Mouse (Mus musculus): ENCODE results near the gene Pacsin1. TPM values are rescaled to one million over a fixed set of nuclear protein-coding genes. Genes with fewer than 3 reads are reported as not detected.
A peak's percentile ranks its signal among the peaks of the same experiment; 100 is the strongest.

Pacsin1 gene
- polyA plus RNA-seq, 1 experiment from 2014 or later: 3.5 TPM

- ATAC-seq (ENCODE audit: low FRiP score) (peak; percentile 34; the same call in 1 of the 2 replicates), DNase-seq (ENCODE audit: low spot score) (peak; percentile 66)
These were observed 33.4 kb upstream of the Pacsin1 start for GRCm38 (mm10) chr17:27621705-27622531.

GRCm38 (mm10) chr17:27622611-27623359, 32.5 kb upstream of the Pacsin1 start:
- Histone ChIP-seq H3K9me3 (ENCODE audit: control insufficient read depth, low read length) (no peaks in the 10 kb centered on the region), H3K36me3 (ENCODE audit: control insufficient read depth, insufficient read depth, low read length) (no peaks in the 10 kb centered on the region), H3K4me3 (ENCODE audit: low read depth, low read length) (peak overlapping the region; percentile 99), H3K27ac (ENCODE audit: low read depth, low read length) (peak overlapping the region; percentile 99), H3K27me3 (ENCODE audit: control insufficient read depth, insufficient read depth, low read length) (no peaks in the 10 kb centered on the region), H3K9ac (ENCODE audit: low read depth, low read length) (peak overlapping the region; percentile 99), H3K4me2 (replicated peaks; ENCODE audit: low read depth, low read length) (peak overlapping the region; percentile 67), H3K4me1 (replicated peaks; ENCODE audit: control insufficient read depth, insufficient read depth, low read length) (peaks cover 9% of the 10 kb centered on the region)
- DNase-seq (ENCODE audit: low spot score): peak; percentile 80
- peak; percentile 43 for ATAC-seq (ENCODE audit: low FRiP score)
- WGBS: 1% methylated on average over 51 of the region's 80 CpGs

More at GRCm38 (mm10) chr17:27621705-27622531, 33.4 kb upstream of the Pacsin1 start:
- peak overlapping the region; percentile 67 for H3K4me2 ChIP-seq (replicated peaks; ENCODE audit: low read depth, low read length)
- peak overlapping the region; percentile 99 for H3K27ac ChIP-seq (ENCODE audit: low read depth, low read length)
- H3K4me1 ChIP-seq (replicated peaks; ENCODE audit: control insufficient read depth, insufficient read depth, low read length): peaks cover 9% of the 10 kb centered on the region
- H3K4me3 ChIP-seq (ENCODE audit: low read depth, low read length): peak overlapping the region; percentile 99
- no peaks in the 10 kb centered on the region for H3K9me3 ChIP-seq (ENCODE audit: control insufficient read depth, low read length)
- H3K27me3 ChIP-seq (ENCODE audit: control insufficient read depth, insufficient read depth, low read length): no peaks in the 10 kb centered on the region
- 3% methylated on average over 23 of the region's 23 CpGs for WGBS
- peak overlapping the region; percentile 99 for H3K9ac ChIP-seq (ENCODE audit: low read depth, low read length)
- H3K36me3 ChIP-seq (ENCODE audit: control insufficient read depth, insufficient read depth, low read length): 0 out of 2 replicates have a peak, but pooled peaks cover 1% of the 10 kb centered on the region

GRCm38 (mm10) chr17:27623360-27624326, 31.7 kb upstream of the Pacsin1 start, which contains the start of gene Nudt3:
Nudt3 (minus strand) TSS chr17:27623495.
- Histone ChIP-seq H3K4me1 (replicated peaks; ENCODE audit: control insufficient read depth, insufficient read depth, low read length) (peaks cover 9% of the 10 kb centered on the region), H3K9me3 (ENCODE audit: control insufficient read depth, low read length) (no peaks in the 10 kb centered on the region), H3K36me3 (ENCODE audit: control insufficient read depth, insufficient read depth, low read length) (no peaks in the 10 kb centered on the region), H3K4me3 (ENCODE audit: low read depth, low read length) (peak within 1 kb of the TSS; percentile 99), H3K27me3 (ENCODE audit: control insufficient read depth, insufficient read depth, low read length) (no peaks in the 10 kb centered on the region), H3K4me2 (replicated peaks; ENCODE audit: low read depth, low read length) (peak within 1 kb of the TSS; percentile 67), H3K9ac (ENCODE audit: low read depth, low read length) (peak within 1 kb of the TSS; percentile 99), H3K27ac (ENCODE audit: low read depth, low read length) (peak within 1 kb of the TSS; percentile 99)
- ATAC-seq (ENCODE audit: low FRiP score): peak; percentile 89
- peak; percentile 96 for DNase-seq (ENCODE audit: low spot score)
- 9% methylated on average over 84 of the region's 91 CpGs for WGBS

GRCm38 (mm10) chr17:27625455-27626251, 29.7 kb upstream of the Pacsin1 start:
- no peak overlapping the region for H3K4me3 ChIP-seq (ENCODE audit: low read depth, low read length)
- H3K27me3 ChIP-seq (ENCODE audit: control insufficient read depth, insufficient read depth, low read length): no peaks in the 10 kb centered on the region
- DNase-seq (ENCODE audit: low spot score): no peak
- no peak overlapping the region for H3K27ac ChIP-seq (ENCODE audit: low read depth, low read length)
- no peaks in the 10 kb centered on the region for H3K9me3 ChIP-seq (ENCODE audit: control insufficient read depth, low read length)
- WGBS: 40% methylated on average over 7 of the region's 7 CpGs
- no peak overlapping the region for H3K4me2 ChIP-seq (replicated peaks; ENCODE audit: low read depth, low read length)
- no peak overlapping the region for H3K9ac ChIP-seq (ENCODE audit: low read depth, low read length)
- peaks cover 4% of the 10 kb centered on the region; the same call in 1 of the 2 replicates for H3K4me1 ChIP-seq (replicated peaks; ENCODE audit: control insufficient read depth, insufficient read depth, low read length)
- ATAC-seq (ENCODE audit: low FRiP score): no peak
- no peaks in the 10 kb centered on the region for H3K36me3 ChIP-seq (ENCODE audit: control insufficient read depth, insufficient read depth, low read length)

DNA sequence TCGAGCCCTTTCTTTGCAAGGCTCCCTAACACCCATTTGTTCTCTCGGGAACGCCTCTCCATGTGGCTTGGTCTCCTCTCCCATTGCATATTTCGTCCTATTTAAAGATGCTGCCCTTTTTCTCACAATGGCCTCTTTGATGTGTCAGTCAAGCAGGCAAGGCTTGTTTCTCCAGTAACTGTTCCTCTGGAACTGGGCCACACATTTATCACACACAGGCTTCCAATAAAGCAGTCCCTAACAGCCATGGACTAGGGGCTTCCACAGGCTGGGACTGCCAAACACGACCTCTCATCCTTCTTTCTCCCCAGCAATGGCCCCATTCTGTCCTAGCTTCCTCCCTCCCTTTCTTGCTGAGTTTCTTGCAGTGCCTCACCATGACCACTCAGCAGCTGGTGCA, 28.6 kb upstream of the Pacsin1 start:
- WGBS: 19% methylated on average over 5 of the region's 5 CpGs
- DNase-seq (ENCODE audit: low spot score) (peak; percentile 54), ATAC-seq (ENCODE audit: low FRiP score) (no peak)
- H3K4me3 ChIP-seq (ENCODE audit: low read depth, low read length): no peak overlapping the region
- no peaks in the 10 kb centered on the region; the same call in 1 of the 2 replicates for H3K4me1 ChIP-seq (replicated peaks; ENCODE audit: control insufficient read depth, insufficient read depth, low read length)
- no peaks in the 10 kb centered on the region for H3K9me3 ChIP-seq (ENCODE audit: control insufficient read depth, low read length)
- no peak overlapping the region for H3K4me2 ChIP-seq (replicated peaks; ENCODE audit: low read depth, low read length)
- H3K9ac ChIP-seq (ENCODE audit: low read depth, low read length): no peak overlapping the region
- no peaks in the 10 kb centered on the region for H3K27me3 ChIP-seq (ENCODE audit: control insufficient read depth, insufficient read depth, low read length)
- no peak overlapping the region for H3K27ac ChIP-seq (ENCODE audit: low read depth, low read length)
- peaks cover 6% of the 10 kb centered on the region; the same call in 1 of the 2 replicates for H3K36me3 ChIP-seq (ENCODE audit: control insufficient read depth, insufficient read depth, low read length)

DNA sequence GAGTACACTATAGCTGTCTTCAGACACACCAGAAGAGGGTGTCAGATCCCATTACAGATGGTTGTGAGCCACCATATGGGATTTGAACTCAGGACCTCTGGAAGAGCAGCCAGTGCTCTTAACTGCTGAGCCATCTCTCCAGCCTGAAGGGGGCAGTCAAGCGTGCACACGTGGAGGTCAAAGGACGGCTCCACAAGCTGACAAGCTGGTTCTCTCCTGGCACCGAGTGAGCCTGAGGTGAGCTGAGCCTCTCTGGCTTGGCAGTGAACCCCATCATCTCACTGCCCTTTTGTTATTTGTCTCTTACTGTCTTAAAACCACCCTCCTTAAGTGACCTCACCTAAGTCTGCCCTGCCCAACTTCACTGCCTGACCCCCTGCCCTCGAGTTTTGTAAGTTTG, 27.9 kb upstream of the Pacsin1 start:
- Histone ChIP-seq H3K27me3 (ENCODE audit: control insufficient read depth, insufficient read depth, low read length) (no peaks in the 10 kb centered on the region), H3K36me3 (ENCODE audit: control insufficient read depth, insufficient read depth, low read length) (peaks cover 14% of the 10 kb centered on the region; the same call in 1 of the 2 replicates), H3K27ac (ENCODE audit: low read depth, low read length) (no peak overlapping the region), H3K4me1 (replicated peaks; ENCODE audit: control insufficient read depth, insufficient read depth, low read length) (no peaks in the 10 kb centered on the region; the same call in 1 of the 2 replicates), H3K9me3 (ENCODE audit: control insufficient read depth, low read length) (no peaks in the 10 kb centered on the region), H3K4me3 (ENCODE audit: low read depth, low read length) (no peak overlapping the region), H3K4me2 (replicated peaks; ENCODE audit: low read depth, low read length) (no peak overlapping the region), H3K9ac (ENCODE audit: low read depth, low read length) (no peak overlapping the region)
- WGBS: 44% methylated on average over 5 of the region's 5 CpGs
- DNase-seq (ENCODE audit: low spot score) (no peak), ATAC-seq (ENCODE audit: low FRiP score) (no peak)

- ATAC-seq (ENCODE audit: low FRiP score): no peak
- no peak overlapping the region for H3K4me3 ChIP-seq (ENCODE audit: low read depth, low read length)
- H3K36me3 ChIP-seq (ENCODE audit: control insufficient read depth, insufficient read depth, low read length): peaks cover 15% of the 10 kb centered on the region; the same call in 1 of the 2 replicates
- no peak overlapping the region for H3K4me2 ChIP-seq (replicated peaks; ENCODE audit: low read depth, low read length)
- no peak overlapping the region for H3K27ac ChIP-seq (ENCODE audit: low read depth, low read length)
- no peak for DNase-seq (ENCODE audit: low spot score)
- peaks cover 3% of the 10 kb centered on the region for H3K4me1 ChIP-seq (replicated peaks; ENCODE audit: control insufficient read depth, insufficient read depth, low read length)
- H3K9me3 ChIP-seq (ENCODE audit: control insufficient read depth, low read length): no peaks in the 10 kb centered on the region
- WGBS: 90% methylated on average over 8 of the region's 8 CpGs
- no peak overlapping the region for H3K9ac ChIP-seq (ENCODE audit: low read depth, low read length)
- no peaks in the 10 kb centered on the region for H3K27me3 ChIP-seq (ENCODE audit: control insufficient read depth, insufficient read depth, low read length)
These were observed 26.9 kb upstream of the Pacsin1 start for GRCm38 (mm10) chr17:27628376-27628775.

Measured in hindbrain, embryonic 11.5 days (tissue).